Mouse (Mus musculus) limb, embryonic 14.5 days (tissue): Measurements from ENCODE around the gene St3gal6. TPM values are rescaled to one million over a fixed set of nuclear protein-coding genes. Genes with fewer than 3 reads are reported as not detected.

ENCODE experiments used
- ATAC-seq: fragments of 200-750 bp; cut with Nextera tagmentation; 2 replicates; pipeline ENCODE4 v1.8.0; 2017; ENCODE audit warnings: low read depth, moderate number of reproducible peaks, moderate TSS enrichment; ENCODE audit not compliant: low FRiP score
- DNase-seq: peaks from one replicate; pipeline ENCODE4 v3.0.0-alpha.2; 2015; ENCODE audit warnings: low spot score
- H3K27ac ChIP-seq: fragments of 300-500 bp; sonication (generic); replicated peaks from 2 replicates; pipeline ENCODE4 v1.5.1; 2014; ENCODE audit warnings: low read depth, mild to moderate bottlenecking, low read length, moderate library complexity, mixed read lengths
- H3K27me3 ChIP-seq: fragments of 300-500 bp; sonication (generic); 2 replicates; pipeline ENCODE4 v1.6.1; 2014; ENCODE audit warnings: low read length, mixed read lengths; ENCODE audit not compliant: control insufficient read depth, insufficient read depth
- H3K36me3 ChIP-seq: fragments of 300-500 bp; sonication (generic); 2 replicates; pipeline ENCODE4 v1.6.1; 2014; ENCODE audit warnings: mild to moderate bottlenecking, low read length, moderate library complexity, mixed read lengths; ENCODE audit not compliant: control insufficient read depth, insufficient read depth
- H3K4me1 ChIP-seq: fragments of 300-500 bp; sonication (generic); 2 replicates; pipeline ENCODE4 v1.6.1; 2014; ENCODE audit warnings: antibody characterized with exemption, low read length, mixed read lengths; ENCODE audit not compliant: control insufficient read depth, insufficient read depth
- H3K4me2 ChIP-seq: fragments of 300-500 bp; sonication (generic); replicated peaks from 2 replicates; pipeline ENCODE4 v1.6.1; 2014; ENCODE audit warnings: low read depth, mild to moderate bottlenecking, low read length, moderate library complexity; ENCODE audit not compliant: severe bottlenecking
- H3K4me3 ChIP-seq: fragments of 300-500 bp; sonication (generic); replicated peaks from 2 replicates; pipeline ENCODE4 v1.5.1; 2014; ENCODE audit warnings: low read length
- H3K9ac ChIP-seq: fragments of 300-500 bp; sonication (generic); 2 replicates; pipeline ENCODE4 v1.6.1; 2014; ENCODE audit warnings: mild to moderate bottlenecking, low read depth, low read length, moderate library complexity; ENCODE audit not compliant: severe bottlenecking
- H3K9me3 ChIP-seq: fragments of 300-500 bp; sonication (generic); 2 replicates; pipeline ENCODE4 v1.6.1; 2016; ENCODE audit warnings: low read length; ENCODE audit not compliant: control insufficient read depth
- POLR2A ChIP-seq: fragments of 200-500 bp; IDR thresholded peaks from 2 replicates; pipeline ENCODE4 v1.8.0; 2012; ENCODE audit warnings: inconsistent platforms, mild to moderate bottlenecking, moderate library complexity, borderline replicate concordance; ENCODE audit not compliant: insufficient read depth, insufficient read length; ENCODE audit errors: extremely low read depth
- WGBS: fragments of 180-500 bp; shearing (Covaris S2); extraction: QIAGEN DNeasy Blood & Tissue Kit; methylation state at CpG from one replicate; pipeline ENCODE4 v1.1.7; 2014; 5-methylcytosine and 5-hydroxymethylcytosine counted together
- polyA plus RNA-seq, 2 experiments: library from polyadenylated mRNA; depleted of rRNA in 1 of 2; stranded (reverse) in 1 of 2; unstranded in 1 of 2; fragments of >200 nt; fragmentation: Nextera tagmentation in 1 of 2; extraction: Ambion mirVana in 1 of 2; gene quantifications; 2 replicates each; pipeline versions ENCODE4 v1.2.1 to v1.2.3; 2012 to 2014

The St3gal6 gene
- polyA plus RNA-seq, 2 experiments, result 12.8 to 15.2 TPM

- Histone ChIP-seq H3K27me3 (no peaks in the 10 kb centered on the region), H3K27ac (no peak overlapping the region), H3K36me3 (no peaks in the 10 kb centered on the region), H3K4me2 (no peak overlapping the region), H3K9me3 (no peaks in the 10 kb centered on the region), H3K4me1 (no peaks in the 10 kb centered on the region), H3K9ac (no peak overlapping the region), H3K4me3 (no peak overlapping the region)
- no peak for TF ChIP-seq POLR2A
- WGBS, result 81% methylated on average over 7 of the region's 7 CpGs
- DNase-seq, result no peak
- no peak for ATAC-seq
Measured at GRCm38 (mm10) chr16:58534245-58535142, 10.5 kb upstream of the St3gal6 start.

DNA sequence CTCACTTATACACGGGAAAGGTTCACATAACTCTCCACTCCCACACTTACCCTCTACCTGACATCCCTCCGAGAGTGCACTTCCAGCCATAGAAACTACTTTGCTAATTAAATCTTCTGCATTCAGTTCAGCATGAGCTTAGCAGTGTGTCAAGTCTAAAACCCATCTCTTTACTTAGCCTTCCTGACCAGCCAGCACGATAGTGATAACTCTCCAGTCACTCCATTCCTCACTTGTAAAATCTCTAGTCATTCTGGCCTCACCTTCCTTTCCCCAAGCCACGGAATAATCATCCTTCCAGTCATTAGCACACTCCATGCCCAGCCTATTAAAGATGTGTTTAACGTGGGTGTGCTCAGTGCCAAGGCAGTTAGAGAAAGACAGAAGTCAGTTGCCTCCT lies 9.7 kb upstream of the St3gal6 start:
- Histone ChIP-seq H3K9ac (no peak overlapping the region), H3K27me3 (no peaks in the 10 kb centered on the region), H3K9me3 (no peaks in the 10 kb centered on the region), H3K4me3 (no peak overlapping the region), H3K4me2 (no peak overlapping the region), H3K27ac (no peak overlapping the region), H3K36me3 (no peaks in the 10 kb centered on the region), H3K4me1 (no peaks in the 10 kb centered on the region)
- no peak for TF ChIP-seq POLR2A
- DNase-seq (no peak), ATAC-seq (no peak)
- WGBS, result 52% methylated on average over 5 of the region's 5 CpGs

- DNase-seq (no peak), ATAC-seq (no peak)
- no peak overlapping the region for H3K4me2 ChIP-seq
- 88% methylated on average over 2 of the region's 2 CpGs for WGBS
- H3K36me3 ChIP-seq, result no peaks in the 10 kb centered on the region
- no peak overlapping the region for H3K4me3 ChIP-seq
- H3K4me1 ChIP-seq, result no peaks in the 10 kb centered on the region
- no peaks in the 10 kb centered on the region for H3K27me3 ChIP-seq
- no peak overlapping the region for H3K9ac ChIP-seq
- TF ChIP-seq POLR2A, result no peak
- no peak overlapping the region for H3K27ac ChIP-seq
- no peaks in the 10 kb centered on the region for H3K9me3 ChIP-seq
Measured at GRCm38 (mm10) chr16:58533254-58533653, 9.2 kb upstream of the St3gal6 start.

GRCm38 (mm10) chr16:58532511-58532910 lies 8.5 kb upstream of the St3gal6 start:
- Histone ChIP-seq H3K36me3 (no peaks in the 10 kb centered on the region), H3K4me2 (no peak overlapping the region), H3K9me3 (no peaks in the 10 kb centered on the region), H3K4me3 (no peak overlapping the region), H3K27ac (no peak overlapping the region), H3K9ac (no peak overlapping the region), H3K27me3 (no peaks in the 10 kb centered on the region), H3K4me1 (no peaks in the 10 kb centered on the region)
- WGBS, result 32% methylated on average over 3 of the region's 3 CpGs
- TF ChIP-seq POLR2A, result no peak
- no peak for DNase-seq
- ATAC-seq, result no peak

- Histone ChIP-seq H3K4me3 (no peak overlapping the region), H3K27ac (no peak overlapping the region), H3K4me2 (no peak overlapping the region), H3K4me1 (peaks cover 3% of the 10 kb centered on the region; the same call in 1 of the 2 replicates), H3K9ac (no peak overlapping the region), H3K9me3 (peaks cover 3% of the 10 kb centered on the region; the same call in 1 of the 2 replicates), H3K36me3 (no peaks in the 10 kb centered on the region), H3K27me3 (no peaks in the 10 kb centered on the region)
- 55% methylated on average over 5 of the region's 5 CpGs for WGBS
- DNase-seq, result no peak
- TF ChIP-seq POLR2A, result no peak
- no peak for ATAC-seq
Measured at GRCm38 (mm10) chr16:58527817-58528216, 3.8 kb upstream of the St3gal6 start.
